Mouse (Mus musculus) liver, embryonic 16.5 days (tissue): ENCODE data around the gene Thtpa. TPM values are rescaled to one million over a fixed set of nuclear protein-coding genes. Genes with fewer than 3 reads are reported as not detected.
A peak's percentile ranks its signal among the peaks of the same experiment; 100 is the strongest.

Experiments
- ATAC-seq: fragments of 200-750 bp; cut with Nextera tagmentation; 2 replicates; pipeline ENCODE4 v1.8.0; 2017; ENCODE audit warnings: low read depth, mild to moderate bottlenecking, moderate number of reproducible peaks, moderate library complexity
- H3K27ac ChIP-seq: fragments of 300-500 bp; sonication (generic); 2 replicates; pipeline ENCODE4 v1.5.1; 2014; ENCODE audit warnings: mild to moderate bottlenecking, low read length
- H3K27me3 ChIP-seq: fragments of 300-500 bp; sonication (generic); 2 replicates; pipeline ENCODE4 v1.6.1; 2014; ENCODE audit warnings: low read depth, low read length, mixed read lengths; ENCODE audit not compliant: control insufficient read depth, insufficient read depth
- H3K36me3 ChIP-seq: fragments of 300-500 bp; sonication (generic); 2 replicates; pipeline ENCODE4 v1.6.1; 2014; ENCODE audit warnings: mild to moderate bottlenecking; ENCODE audit not compliant: control insufficient read depth, insufficient read depth
- H3K4me1 ChIP-seq: fragments of 300-500 bp; sonication (generic); 2 replicates; pipeline ENCODE4 v1.6.1; 2014; ENCODE audit warnings: low read depth, low read length, mixed read lengths; ENCODE audit not compliant: control insufficient read depth
- H3K4me2 ChIP-seq: fragments of 300-500 bp; sonication (generic); 2 replicates; pipeline ENCODE4 v1.6.1; 2014; ENCODE audit warnings: low read depth, low read length, mixed read lengths
- H3K4me3 ChIP-seq: fragments of 300-500 bp; sonication (generic); 2 replicates; pipeline ENCODE4 v1.5.1; 2014; ENCODE audit warnings: low read depth, mild to moderate bottlenecking, low read length
- H3K9ac ChIP-seq: fragments of 300-500 bp; sonication (generic); 2 replicates; pipeline ENCODE4 v1.6.1; 2014; ENCODE audit warnings: low read depth, low read length
- H3K9me3 ChIP-seq: fragments of 300-500 bp; sonication (generic); replicated peaks from 2 replicates; pipeline ENCODE4 v1.6.1; 2016; ENCODE audit warnings: low read length; ENCODE audit not compliant: control insufficient read depth
- WGBS: fragments of 180-500 bp; shearing (Covaris S2); extraction: QIAGEN DNeasy Blood & Tissue Kit; methylation state at CpG from one replicate; pipeline ENCODE4 v1.1.7; 2014; ENCODE audit not compliant: insufficient replicate concordance; 5-methylcytosine and 5-hydroxymethylcytosine counted together
- polyA plus RNA-seq: library from polyadenylated mRNA; unstranded; fragments of >200 nt; fragmentation: Nextera tagmentation; extraction: Ambion mirVana; gene quantifications from 2 replicates; pipeline ENCODE4 v1.2.1, GENCODE M21; 2015

The Thtpa gene
- polyA plus RNA-seq, 1 experiment from 2014 or later: 5.1 TPM

- no peak overlapping the region for H3K9ac ChIP-seq
- H3K4me1 ChIP-seq: peaks cover 21% of the 10 kb centered on the region
- no peak overlapping the region for H3K4me3 ChIP-seq
- WGBS: 71% methylated on average over 9 of the region's 9 CpGs
- no peaks in the 10 kb centered on the region for H3K27me3 ChIP-seq
- no peak overlapping the region for H3K27ac ChIP-seq
- H3K4me2 ChIP-seq: no peak overlapping the region
- H3K36me3 ChIP-seq: peaks cover 4% of the 10 kb centered on the region; the same call in 1 of the 2 replicates
- no peak for ATAC-seq
- H3K9me3 ChIP-seq: no peaks in the 10 kb centered on the region
Observed at GRCm38 (mm10) chr14:55096573-55097087, 2.0 kb downstream of the Thtpa start.

GRCm38 (mm10) chr14:55097646-55098045 lies 3.1 kb downstream of the Thtpa start:
- no peak overlapping the region for H3K4me2 ChIP-seq
- H3K4me3 ChIP-seq: no peak overlapping the region
- H3K9ac ChIP-seq: no peak overlapping the region
- H3K4me1 ChIP-seq: peaks cover 18% of the 10 kb centered on the region
- 67% methylated on average over 10 of the region's 10 CpGs for WGBS
- H3K36me3 ChIP-seq: peaks cover 6% of the 10 kb centered on the region
- H3K27ac ChIP-seq: no peak overlapping the region
- no peaks in the 10 kb centered on the region for H3K27me3 ChIP-seq
- H3K9me3 ChIP-seq: no peaks in the 10 kb centered on the region
- no peak for ATAC-seq

GRCm38 (mm10) chr14:55098067-55098466 lies 3.5 kb downstream of the Thtpa start:
- H3K4me1 ChIP-seq: peaks cover 18% of the 10 kb centered on the region
- H3K27me3 ChIP-seq: no peaks in the 10 kb centered on the region
- WGBS: 52% methylated on average over 4 of the region's 4 CpGs
- H3K4me3 ChIP-seq: no peak overlapping the region
- ATAC-seq: no peak
- H3K36me3 ChIP-seq: peaks cover 9% of the 10 kb centered on the region
- no peak overlapping the region for H3K4me2 ChIP-seq
- no peak overlapping the region for H3K9ac ChIP-seq
- no peaks in the 10 kb centered on the region for H3K9me3 ChIP-seq
- no peak overlapping the region for H3K27ac ChIP-seq

- H3K9me3 ChIP-seq: no peaks in the 10 kb centered on the region
- no peak overlapping the region for H3K4me2 ChIP-seq
- H3K27ac ChIP-seq: no peak overlapping the region
- no peak for ATAC-seq
- no peak overlapping the region for H3K9ac ChIP-seq
- no peaks in the 10 kb centered on the region for H3K27me3 ChIP-seq
- H3K4me1 ChIP-seq: peaks cover 12% of the 10 kb centered on the region
- 47% methylated on average over 4 of the region's 4 CpGs for WGBS
- H3K36me3 ChIP-seq: peaks cover 9% of the 10 kb centered on the region
- H3K4me3 ChIP-seq: no peak overlapping the region
Observed at GRCm38 (mm10) chr14:55101592-55101991, 7.0 kb downstream of the Thtpa start.

- Histone ChIP-seq H3K4me1 (peaks cover 15% of the 10 kb centered on the region), H3K9me3 (no peaks in the 10 kb centered on the region), H3K27ac (no peak overlapping the region), H3K27me3 (no peaks in the 10 kb centered on the region), H3K4me3 (no peak overlapping the region), H3K9ac (no peak overlapping the region), H3K36me3 (peaks cover 9% of the 10 kb centered on the region), H3K4me2 (no peak overlapping the region)
- no peak for ATAC-seq
- WGBS: 78% methylated on average over 15 of the region's 15 CpGs
Observed at GRCm38 (mm10) chr14:55102253-55102785, 7.7 kb downstream of the Thtpa start.

- H3K4me3 ChIP-seq: no peak overlapping the region
- no peak overlapping the region for H3K9ac ChIP-seq
- no peak overlapping the region for H3K4me2 ChIP-seq
- 86% methylated on average over 18 of the region's 18 CpGs for WGBS
- peaks cover 15% of the 10 kb centered on the region for H3K4me1 ChIP-seq
- H3K36me3 ChIP-seq: peaks cover 6% of the 10 kb centered on the region
- no peaks in the 10 kb centered on the region for H3K9me3 ChIP-seq
- H3K27me3 ChIP-seq: peaks cover 5% of the 10 kb centered on the region
- H3K27ac ChIP-seq: no peak overlapping the region
- ATAC-seq: no peak
Observed at GRCm38 (mm10) chr14:55104365-55104764, 9.8 kb downstream of the Thtpa start.

- Histone ChIP-seq H3K9ac (peak overlapping the region; percentile 73), H3K4me1 (peaks cover 15% of the 10 kb centered on the region), H3K36me3 (peaks cover 6% of the 10 kb centered on the region), H3K27me3 (peaks cover 15% of the 10 kb centered on the region), H3K4me3 (peak overlapping the region; percentile 76), H3K4me2 (peak overlapping the region; percentile 97), H3K27ac (no peak overlapping the region; the same call in 1 of the 2 replicates), H3K9me3 (no peaks in the 10 kb centered on the region)
- 11% methylated on average over 7 of the region's 7 CpGs for WGBS
- no peak for ATAC-seq
Observed at GRCm38 (mm10) chr14:55105386-55105785, 10.8 kb downstream of the Thtpa start.

GRCm38 (mm10) chr14:55105836-55106809 lies 11.5 kb downstream of the Thtpa start, which contains the start of gene Ap1g2:
Ap1g2 (minus strand) TSS chr14:55106593.
- peaks cover 16% of the 10 kb centered on the region for H3K27me3 ChIP-seq
- WGBS: under 1% methylated on average over 39 of the region's 39 CpGs
- H3K36me3 ChIP-seq: peaks cover 6% of the 10 kb centered on the region
- peak; percentile 93 for ATAC-seq
- H3K4me1 ChIP-seq: peaks cover 15% of the 10 kb centered on the region
- peak within 1 kb of the TSS; percentile 76 for H3K4me3 ChIP-seq
- H3K4me2 ChIP-seq: peak within 1 kb of the TSS; percentile 97
- H3K27ac ChIP-seq: peak within 1 kb of the TSS; percentile 79
- peak within 1 kb of the TSS; percentile 73 for H3K9ac ChIP-seq
- no peaks in the 10 kb centered on the region for H3K9me3 ChIP-seq
